Mouse (Mus musculus) neural tube, embryonic 11.5 days (tissue): ENCODE measurements around the gene Atad5. TPM values are rescaled to one million over a fixed set of nuclear protein-coding genes. Genes with fewer than 3 reads are reported as not detected.
A peak's percentile ranks its signal among the peaks of the same experiment; 100 is the strongest.
"Not testable (repeated sequence)": the region's sequence is repeated elsewhere in the genome, so short reads cannot be mapped to it uniquely, and the experiment has no call there.

ENCODE experiments used
- ATAC-seq: fragments of 200-750 bp; cut with Nextera tagmentation; 2 replicates; pipeline ENCODE4 v1.8.0; 2017; ENCODE audit warnings: moderate number of reproducible peaks, mild to moderate bottlenecking, moderate TSS enrichment, moderate library complexity; ENCODE audit not compliant: insufficient read depth, low FRiP score, low TSS enrichment
- DNase-seq: peaks from one replicate; pipeline ENCODE4 v3.0.0-alpha.2; 2015; ENCODE audit warnings: low spot score
- H3K27ac ChIP-seq: fragments of 300-500 bp; sonication (generic); 2 replicates; pipeline ENCODE4 v1.5.1; 2014; ENCODE audit warnings: low read depth, mild to moderate bottlenecking, low read length
- H3K27me3 ChIP-seq: fragments of 300-500 bp; sonication (generic); 2 replicates; pipeline ENCODE4 v1.6.1; 2014; ENCODE audit warnings: mild to moderate bottlenecking, low read length, mixed read lengths; ENCODE audit not compliant: control insufficient read depth, insufficient read depth
- H3K36me3 ChIP-seq: fragments of 300-500 bp; sonication (generic); 2 replicates; pipeline ENCODE4 v1.6.1; 2014; ENCODE audit warnings: mild to moderate bottlenecking, low read length, moderate library complexity, mixed read lengths; ENCODE audit not compliant: control insufficient read depth, insufficient read depth
- H3K4me1 ChIP-seq: fragments of 300-500 bp; sonication (generic); 2 replicates; pipeline ENCODE4 v1.6.1; 2014; ENCODE audit warnings: low read length, mixed read lengths; ENCODE audit not compliant: control insufficient read depth, insufficient read depth
- H3K4me2 ChIP-seq: fragments of 300-500 bp; sonication (generic); 2 replicates; pipeline ENCODE4 v1.6.1; 2014; ENCODE audit warnings: low read depth, mild to moderate bottlenecking, moderate library complexity
- H3K4me3 ChIP-seq: fragments of 300-500 bp; sonication (generic); 2 replicates; pipeline ENCODE4 v1.5.1; 2014; ENCODE audit warnings: low read depth, low read length
- H3K9ac ChIP-seq: fragments of 300-500 bp; sonication (generic); 2 replicates; pipeline ENCODE4 v1.6.1; 2014; ENCODE audit warnings: mild to moderate bottlenecking, low read length
- H3K9me3 ChIP-seq: fragments of 300-500 bp; sonication (generic); 2 replicates; pipeline ENCODE4 v1.6.1; 2016; ENCODE audit warnings: low read length; ENCODE audit not compliant: control insufficient read depth
- WGBS: fragments of 180-500 bp; shearing (Covaris S2); extraction: QIAGEN DNeasy Blood & Tissue Kit; methylation state at CpG from one replicate; pipeline ENCODE4 v1.1.7; 2014; 5-methylcytosine and 5-hydroxymethylcytosine counted together
- polyA plus RNA-seq: library from polyadenylated mRNA; unstranded; fragments of >200 nt; fragmentation: Nextera tagmentation; extraction: Ambion mirVana; gene quantifications from 2 replicates; pipeline ENCODE4 v1.2.1, GENCODE M21; 2014

The Atad5 gene
- polyA plus RNA-seq, 1 experiment from 2014 or later: 15.6 TPM

DNA sequence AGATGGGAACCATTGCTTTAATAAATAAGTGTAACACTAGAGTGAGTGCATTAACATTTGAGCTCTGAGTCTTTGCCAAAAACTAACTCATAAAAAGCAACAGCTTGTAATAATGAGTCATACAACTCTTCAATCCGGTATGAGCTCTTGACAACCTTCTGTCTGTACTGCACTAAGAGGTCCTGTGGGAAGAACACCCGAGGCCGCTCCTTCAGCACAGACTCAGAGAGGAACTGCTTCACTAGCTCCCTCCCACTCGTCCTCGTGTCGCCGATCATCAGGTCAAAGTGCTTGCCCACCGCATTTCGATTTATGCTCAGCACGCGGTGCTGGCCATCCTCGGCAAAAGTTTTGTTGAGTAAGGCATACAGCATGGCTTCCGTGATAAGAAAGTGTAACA, 47.6 kb downstream of the Atad5 start:
- Histone ChIP-seq H3K9me3 (no peaks in the 10 kb centered on the region), H3K36me3 (peaks cover 6% of the 10 kb centered on the region), H3K4me2 (no peak overlapping the region), H3K4me3 (no peak overlapping the region), H3K9ac (no peak overlapping the region), H3K4me1 (peaks cover 2% of the 10 kb centered on the region; the same call in 1 of the 2 replicates), H3K27ac (no peak overlapping the region), H3K27me3 (no peaks in the 10 kb centered on the region)
- ATAC-seq (no peak), DNase-seq (no peak)
- WGBS: 93% methylated on average over 13 of the region's 13 CpGs

DNA sequence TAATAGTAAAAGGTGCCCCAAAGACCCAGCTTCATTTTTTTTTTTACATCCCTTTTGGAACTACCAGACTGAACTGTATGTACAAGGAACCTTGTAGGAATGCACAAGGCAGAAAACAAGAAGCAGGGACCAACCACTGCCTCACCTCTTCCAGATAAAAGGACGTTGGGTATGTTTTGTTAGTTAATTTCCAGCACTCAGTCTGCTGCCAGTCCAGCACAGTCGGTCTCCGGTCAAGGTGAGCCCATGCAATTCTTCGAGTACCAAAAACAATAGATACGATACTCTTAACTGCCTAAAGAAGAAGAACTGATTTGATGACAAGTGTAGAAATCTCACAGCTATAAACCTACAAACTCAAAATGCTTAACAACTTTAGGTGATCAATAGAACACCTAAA, 48.6 kb downstream of the Atad5 start:
- H3K4me2 ChIP-seq: no peak overlapping the region
- H3K27me3 ChIP-seq: no peaks in the 10 kb centered on the region
- DNase-seq: no peak
- H3K36me3 ChIP-seq: peaks cover 6% of the 10 kb centered on the region
- H3K9me3 ChIP-seq: no peaks in the 10 kb centered on the region
- H3K4me1 ChIP-seq: peaks cover 2% of the 10 kb centered on the region; the same call in 1 of the 2 replicates
- WGBS: 92% methylated on average over 5 of the region's 5 CpGs
- no peak overlapping the region for H3K9ac ChIP-seq
- ATAC-seq: no peak
- H3K27ac ChIP-seq: no peak overlapping the region
- H3K4me3 ChIP-seq: no peak overlapping the region

DNA sequence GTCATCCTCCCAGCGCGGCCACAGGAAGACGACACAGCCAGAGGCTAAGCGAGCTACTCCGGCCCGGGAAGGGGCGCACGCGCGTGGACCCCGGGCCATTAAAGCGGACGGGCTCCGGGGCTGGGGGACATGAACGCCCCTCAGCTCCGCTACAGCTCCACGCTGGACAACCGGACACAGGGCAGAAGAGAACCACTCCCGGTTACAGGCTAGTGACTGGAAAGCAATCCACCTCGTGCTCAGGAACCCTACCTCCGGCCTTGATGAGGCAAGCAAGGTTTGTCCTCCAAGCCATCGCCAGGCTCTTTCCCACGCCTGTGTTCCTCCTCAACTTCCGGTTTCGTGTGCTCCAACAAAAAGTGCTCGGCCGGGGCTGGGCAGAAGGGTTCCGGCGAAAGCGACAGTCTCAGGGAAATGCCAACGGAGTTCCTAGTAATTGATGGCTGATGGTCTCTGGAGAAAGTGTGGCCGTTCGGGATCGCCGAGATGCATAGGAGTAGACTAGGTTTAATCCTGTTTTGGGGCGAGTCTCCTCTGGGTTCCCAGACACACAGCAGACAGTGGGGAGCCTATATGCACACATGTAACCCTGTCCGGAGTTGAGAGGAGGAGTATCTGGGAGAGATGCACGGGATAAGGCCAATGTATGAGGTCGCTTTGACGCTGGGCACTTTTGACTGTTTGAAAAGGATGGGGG, 52.8 kb downstream of the Atad5 start, which contains the start of gene Tefm:
TSS of gene Tefm (minus strand) at position 351 of the 697 bp plus-strand sequence.
- peak; percentile 93 for DNase-seq
- under 1% methylated on average over 40 of the region's 40 CpGs for WGBS
- peak within 1 kb of the TSS; percentile 40; the same call in 1 of the 2 replicates for H3K27ac ChIP-seq
- ATAC-seq: peak; percentile 74
- peaks cover 2% of the 10 kb centered on the region; the same call in 1 of the 2 replicates for H3K4me1 ChIP-seq
- peak within 1 kb of the TSS; percentile 91 for H3K9ac ChIP-seq
- H3K4me2 ChIP-seq: peak within 1 kb of the TSS; percentile 78
- no peaks in the 10 kb centered on the region for H3K36me3 ChIP-seq
- peak within 1 kb of the TSS; percentile 72 for H3K4me3 ChIP-seq
- no peaks in the 10 kb centered on the region for H3K27me3 ChIP-seq
- H3K9me3 ChIP-seq: no peaks in the 10 kb centered on the region

DNA sequence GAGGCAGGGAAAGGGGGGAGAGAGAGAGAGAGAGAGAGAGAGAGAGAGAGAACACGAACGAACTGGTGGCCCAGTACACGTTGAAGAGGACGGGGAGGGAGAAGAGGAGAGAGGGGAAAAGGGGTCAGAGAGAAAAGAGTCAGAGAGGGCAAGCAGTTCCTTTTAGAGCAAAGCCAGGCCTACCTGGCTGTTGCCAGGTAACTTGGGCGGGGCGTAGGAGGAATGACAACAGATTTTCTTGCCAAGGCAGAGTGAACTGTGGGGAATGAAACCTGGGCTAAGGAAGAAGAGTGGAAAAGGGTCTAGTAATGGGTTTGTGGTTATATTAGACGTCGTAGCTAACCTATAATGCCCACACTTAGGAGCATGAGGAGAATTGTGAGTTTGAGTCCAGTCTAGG, 53.7 kb downstream of the Atad5 start:
- H3K4me3 ChIP-seq: no peak overlapping the region
- H3K9ac ChIP-seq: peak overlapping the region; percentile 22
- ATAC-seq (no peak), DNase-seq (no peak)
- H3K9me3 ChIP-seq: no peaks in the 10 kb centered on the region
- no peak overlapping the region for H3K27ac ChIP-seq
- H3K36me3 ChIP-seq: no peaks in the 10 kb centered on the region
- peaks cover 2% of the 10 kb centered on the region; the same call in 1 of the 2 replicates for H3K4me1 ChIP-seq
- no peaks in the 10 kb centered on the region for H3K27me3 ChIP-seq
- 50% methylated on average over 8 of the region's 8 CpGs for WGBS
- peak overlapping the region; percentile 78 for H3K4me2 ChIP-seq

DNA sequence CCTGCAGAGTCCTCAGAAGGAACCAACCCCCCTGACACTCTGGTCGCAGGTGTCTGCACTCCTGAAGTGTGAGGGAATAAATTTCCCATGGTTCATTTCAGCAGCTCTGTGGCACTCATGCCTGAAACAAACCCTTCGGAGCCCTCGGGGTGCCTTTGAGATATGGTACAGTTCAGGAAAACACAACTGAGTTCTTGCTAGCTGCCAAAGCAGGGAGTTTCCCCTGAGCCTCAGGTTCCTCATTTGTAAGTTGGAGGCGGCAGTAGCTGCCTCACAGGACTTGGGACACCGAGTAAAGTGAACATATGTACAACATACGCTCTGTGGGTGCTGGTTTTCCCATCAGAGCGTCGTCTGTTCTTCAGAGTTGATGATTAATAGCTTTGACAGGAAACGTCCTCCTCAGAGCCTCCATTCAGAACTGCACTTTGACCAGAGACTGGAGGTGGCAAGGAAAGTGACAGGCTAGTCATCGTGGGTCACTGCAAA, 56.6 kb downstream of the Atad5 start:
- no peaks in the 10 kb centered on the region for H3K27me3 ChIP-seq
- H3K27ac ChIP-seq: no peak overlapping the region
- 47% methylated on average over 10 of the region's 10 CpGs for WGBS
- H3K9me3 ChIP-seq: no peaks in the 10 kb centered on the region
- no peak overlapping the region for H3K4me2 ChIP-seq
- H3K36me3 ChIP-seq: no peaks in the 10 kb centered on the region
- H3K9ac ChIP-seq: no peak overlapping the region
- ATAC-seq (no peak), DNase-seq (no peak)
- H3K4me1 ChIP-seq: peaks cover 2% of the 10 kb centered on the region; the same call in 1 of the 2 replicates
- no peak overlapping the region for H3K4me3 ChIP-seq

GRCm38 (mm10) chr11:80147748-80148147, 58.5 kb downstream of the Atad5 start:
- no peak overlapping the region for H3K27ac ChIP-seq
- no peaks in the 10 kb centered on the region for H3K27me3 ChIP-seq
- H3K4me3 ChIP-seq: no peak overlapping the region
- no peak overlapping the region for H3K4me2 ChIP-seq
- DNase-seq (no peak), ATAC-seq (no peak)
- no peaks in the 10 kb centered on the region for H3K9me3 ChIP-seq
- 76% methylated on average over 6 of the region's 6 CpGs for WGBS
- H3K9ac ChIP-seq: no peak overlapping the region
- no peaks in the 10 kb centered on the region; the same call in 1 of the 2 replicates for H3K4me1 ChIP-seq
- no peaks in the 10 kb centered on the region for H3K36me3 ChIP-seq

DNA sequence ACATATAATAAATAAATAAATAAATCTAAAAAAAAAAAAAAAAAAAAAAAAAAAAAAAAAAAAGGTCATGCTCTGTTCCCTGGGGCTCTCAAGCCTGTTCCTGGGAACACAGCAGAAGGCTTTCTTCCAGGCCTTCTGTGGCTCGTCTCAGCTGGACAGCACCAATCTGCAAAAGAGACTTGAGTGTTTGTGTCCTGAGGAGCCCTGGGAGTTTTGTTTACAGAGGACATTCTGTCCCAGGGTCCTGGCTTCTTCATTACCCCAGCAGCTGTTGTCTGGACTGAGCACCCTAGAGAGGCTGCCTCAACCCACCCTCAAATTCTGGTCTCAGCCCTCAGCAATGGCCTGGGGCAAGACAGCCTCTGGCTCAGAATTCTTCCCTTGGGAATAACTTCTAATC, 59.1 kb downstream of the Atad5 start:
- Histone ChIP-seq H3K27ac (no peak overlapping the region), H3K9ac (no peak overlapping the region), H3K27me3 (peaks cover 3% of the 10 kb centered on the region; the same call in 1 of the 2 replicates), H3K4me1 (no peaks in the 10 kb centered on the region; the same call in 1 of the 2 replicates), H3K4me3 (no peak overlapping the region), H3K36me3 (no peaks in the 10 kb centered on the region), H3K9me3 (no peaks in the 10 kb centered on the region), H3K4me2 (no peak overlapping the region)
- DNase-seq (no peak), ATAC-seq (no peak)
- 37% methylated on average over 1 of the region's 1 CpGs for WGBS

DNA sequence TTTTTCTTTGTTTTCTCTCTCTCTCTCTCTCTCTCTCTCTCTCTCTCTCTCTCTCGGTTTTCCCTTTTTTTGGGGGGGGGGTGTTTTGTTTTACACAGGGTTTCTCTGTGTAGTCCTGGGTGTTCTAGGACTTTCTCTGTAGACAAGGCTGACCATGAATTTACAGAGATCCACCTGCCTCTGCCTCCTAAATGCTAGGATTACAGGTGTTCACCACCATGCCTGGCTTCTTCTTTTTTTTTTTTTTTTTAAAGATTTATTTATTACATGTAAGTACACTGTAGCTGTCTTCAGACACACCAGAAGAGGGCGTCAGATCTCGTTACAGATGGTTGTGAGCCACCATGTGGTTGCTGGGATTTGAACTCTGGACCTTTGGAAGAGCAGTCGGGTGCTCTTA, 59.8 kb downstream of the Atad5 start:
- not testable (repeated sequence) for H3K36me3 ChIP-seq, H3K27ac ChIP-seq, ATAC-seq, H3K4me3 ChIP-seq, H3K27me3 ChIP-seq, H3K9ac ChIP-seq, DNase-seq, H3K4me1 ChIP-seq, H3K9me3 ChIP-seq, H3K4me2 ChIP-seq
- WGBS: 50% methylated on average over 1 of the region's 4 CpGs
